Mouse (Mus musculus) embryonic stem cell, embryonic (primary cell): Measurements from ENCODE around the gene Hoxb1.

Source experiments
- CTCF ChIA-PET, 4 experiments: fragments of 300-600 bp in 2 of 4; fragments of 350-600 bp in 2 of 4; sonication (Branson Sonifier 250); formaldehyde crosslinking; loops; one replicate each; lab custom pipeline; 2022; ENCODE audit warnings: inconsistent platforms in 2 of 4; lab: Charles Lee
- POLR2A ChIA-PET, 4 experiments: fragments of 300-600 bp in 2 of 4; fragments of 350-600 bp in 2 of 4; sonication (Branson Sonifier 250); formaldehyde crosslinking; loops; one replicate each; lab custom pipeline; 2022; ENCODE audit warnings: antibody characterized with exemption in 4 of 4, inconsistent platforms in 1 of 4; lab: Charles Lee

Hoxb1 gene

GRCm38 (mm10) chr11:96344061-96344877, 21.3 kb upstream of the Hoxb1 start:
- CTCF ChIA-PET: interaction anchor here in 2 of 4 experiments (0.5 to 0.8 kb wide), 3 partner anchors 10 to 49 kb away, joined by 3 read pairs; no protein-coding TSS in a partner anchor
- POLR2A ChIA-PET: interaction anchor here (0.6 to 1.5 kb wide), 9 partner anchors 11 to 74 kb away, joined by 3 to 4 read pairs (median 3); partner anchors contain the start of gene Hoxb5 (in 2 of the 4)

DNA sequence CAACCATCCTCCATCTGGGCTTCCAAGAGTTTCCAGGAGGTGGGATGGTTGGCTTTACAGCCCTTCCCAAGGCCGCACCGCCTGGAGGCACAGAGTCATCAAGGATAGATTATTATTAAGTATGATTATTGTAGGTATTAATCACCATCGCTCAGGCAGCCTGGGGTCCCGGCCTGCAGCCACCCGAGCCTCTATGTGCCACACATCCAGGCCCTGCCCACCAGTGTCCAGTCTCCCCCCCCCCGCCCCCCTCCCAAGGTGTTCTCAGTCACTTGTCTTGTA, 20.7 kb upstream of the Hoxb1 start:
- CTCF ChIA-PET: interaction anchor here in 2 of 4 experiments (0.6 to 0.8 kb wide), 2 partner anchors 18 to 49 kb away, joined by 3 read pairs; no protein-coding TSS in a partner anchor
- POLR2A ChIA-PET: interaction anchor here (0.6 to 1.5 kb wide), 9 partner anchors 11 to 75 kb away, joined by 3 to 4 read pairs (median 3); partner anchors contain the start of gene Hoxb5 (in 2 of the 4)

DNA sequence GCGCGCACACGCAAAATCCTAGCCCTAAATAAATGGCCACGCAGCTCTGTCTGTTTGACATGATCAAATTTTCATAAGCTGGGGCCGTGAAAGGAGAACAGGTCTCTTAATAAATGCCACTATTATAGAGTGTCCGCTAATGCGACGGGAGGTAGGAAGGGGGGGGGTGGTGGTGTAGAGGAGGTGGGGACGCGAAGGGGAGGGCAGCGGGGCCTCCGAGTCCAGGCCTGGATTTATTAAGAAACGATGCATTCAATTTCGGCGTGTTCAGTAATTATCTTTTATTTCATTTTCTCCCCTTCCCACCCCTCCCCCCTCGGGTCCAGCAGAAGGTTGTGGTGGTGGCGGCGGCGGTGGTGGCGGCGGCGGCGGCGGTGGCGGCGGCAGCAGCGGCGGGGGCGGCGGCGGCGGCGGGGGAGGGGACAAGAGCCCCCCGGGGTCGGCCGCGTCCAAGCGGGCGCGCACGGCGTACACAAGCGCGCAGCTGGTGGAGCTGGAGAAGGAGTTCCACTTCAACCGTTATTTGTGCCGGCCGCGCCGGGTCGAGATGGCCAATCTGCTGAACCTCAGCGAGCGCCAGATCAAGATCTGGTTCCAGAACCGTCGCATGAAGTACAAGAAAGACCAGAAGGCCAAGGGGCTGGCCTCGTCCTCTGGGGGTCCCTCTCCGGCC, 20.2 kb upstream of the Hoxb1 start:
- ChIA-PET POLR2A (interaction anchor here in 3 of 4 experiments (0.6 to 1.5 kb wide), 4 partner anchors 12 to 62 kb away, joined by 3 to 4 read pairs (median 4); no protein-coding TSS in a partner anchor), CTCF (interaction anchor here in 3 of 4 experiments (0.6 to 1.1 kb wide), 7 partner anchors 9 to 217 kb away, joined by 3 to 5 read pairs (median 3); no protein-coding TSS in a partner anchor)

DNA sequence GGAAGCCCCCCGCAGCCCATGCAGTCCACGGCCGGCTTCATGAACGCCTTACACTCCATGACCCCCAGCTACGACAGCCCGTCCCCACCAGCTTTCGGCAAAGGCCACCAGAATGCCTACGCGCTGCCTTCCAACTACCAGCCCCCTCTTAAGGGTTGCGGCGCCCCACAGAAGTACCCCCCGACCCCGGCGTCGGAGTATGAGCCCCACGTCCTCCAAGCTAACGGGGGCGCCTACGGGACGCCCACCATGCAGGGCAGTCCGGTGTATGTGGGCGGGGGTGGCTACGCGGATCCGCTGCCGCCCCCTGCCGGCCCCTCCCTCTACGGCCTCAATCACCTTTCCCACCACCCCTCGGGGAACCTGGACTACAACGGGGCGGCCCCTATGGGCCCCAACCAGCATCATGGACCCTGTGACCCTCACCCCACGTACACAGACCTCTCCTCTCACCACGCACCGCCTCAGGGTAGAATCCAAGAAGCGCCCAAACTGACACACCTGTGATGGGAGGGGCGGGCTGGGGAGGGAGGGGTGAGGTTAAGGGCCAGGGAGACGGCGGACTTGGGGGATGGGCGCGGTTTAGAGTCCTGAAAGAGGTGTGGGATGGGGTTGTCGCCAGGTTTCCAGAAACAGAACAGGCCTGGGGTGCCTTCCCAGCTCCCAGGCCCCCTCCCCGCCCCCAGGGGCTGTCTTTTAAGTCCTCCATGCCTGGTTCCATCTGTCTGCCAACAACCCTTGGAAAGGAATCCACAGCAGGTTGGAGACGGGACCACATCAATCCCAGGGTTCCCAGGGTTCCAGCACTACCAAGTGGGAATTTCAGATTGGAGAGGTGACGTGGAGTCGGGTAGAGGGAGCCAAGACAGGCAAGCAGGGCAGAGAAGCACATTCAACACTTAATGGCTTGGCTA, 19.4 kb upstream of the Hoxb1 start:
- CTCF ChIA-PET: interaction anchor here in 3 of 4 experiments (0.6 to 1.1 kb wide), 6 partner anchors 8 to 216 kb away, joined by 3 to 5 read pairs (median 3); no protein-coding TSS in a partner anchor
- POLR2A ChIA-PET: interaction anchor here in 2 of 4 experiments (0.6 to 1.5 kb wide), 4 partner anchors 9 to 37 kb away, joined by 3 to 6 read pairs (median 4); no protein-coding TSS in a partner anchor

GRCm38 (mm10) chr11:96346916-96347520, 18.5 kb upstream of the Hoxb1 start:
- CTCF ChIA-PET: no interaction called here
- POLR2A ChIA-PET: interaction anchor here in 3 of 4 experiments (0.6 to 1.5 kb wide), 4 partner anchors 8 to 268 kb away, joined by 3 to 6 read pairs (median 4); no protein-coding TSS in a partner anchor

- POLR2A ChIA-PET: interaction anchor here in 1 of 4 experiments (0.6 to 1.5 kb wide), 6 partner anchors 8 to 267 kb away, joined by 3 to 6 read pairs (median 4); no protein-coding TSS in a partner anchor
Observed at GRCm38 (mm10) chr11:96347717-96348116, 17.8 kb upstream of the Hoxb1 start.

GRCm38 (mm10) chr11:96348141-96348928, 17.2 kb upstream of the Hoxb1 start:
- POLR2A ChIA-PET: interaction anchor here in 2 of 4 experiments (0.6 to 1.2 kb wide), 5 partner anchors 9 to 1275 kb away, joined by 3 to 5 read pairs (median 3); no protein-coding TSS in a partner anchor
- CTCF ChIA-PET: interaction anchor here in 3 of 4 experiments (0.6 to 0.7 kb wide), 4 partner anchors 68 to 232 kb away, joined by 3 to 9 read pairs (median 3); no protein-coding TSS in a partner anchor

More at GRCm38 (mm10) chr11:96347717-96348116, 17.8 kb upstream of the Hoxb1 start:
- CTCF ChIA-PET: interaction anchor here in 3 of 4 experiments (0.6 to 0.7 kb wide), 4 partner anchors 68 to 232 kb away, joined by 3 to 9 read pairs (median 3); no protein-coding TSS in a partner anchor

DNA sequence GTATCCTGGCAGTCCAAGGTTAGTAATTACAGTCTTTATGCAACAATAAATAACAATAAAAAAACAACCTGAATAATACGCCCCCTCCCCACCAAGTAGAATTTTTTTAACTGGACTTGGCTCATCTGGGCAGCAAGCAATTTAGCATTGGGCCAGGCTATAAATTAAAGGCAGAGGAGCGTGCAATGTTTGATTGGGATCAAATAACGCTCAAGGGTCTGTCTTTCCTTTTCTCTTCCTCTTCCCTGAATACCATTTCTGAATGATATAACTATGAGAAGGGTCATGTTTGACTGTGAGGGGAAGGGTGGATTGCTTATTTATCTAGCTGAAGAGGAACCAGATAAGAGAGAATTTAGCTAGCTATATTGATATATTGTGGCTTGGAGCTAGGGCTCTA, 16.6 kb upstream of the Hoxb1 start:
- ChIA-PET POLR2A (interaction anchor here in 3 of 4 experiments (0.5 to 0.9 kb wide), 4 partner anchors 16 to 1274 kb away, joined by 3 to 6 read pairs (median 4); no protein-coding TSS in a partner anchor), CTCF (interaction anchor here in 2 of 4 experiments (0.5 to 1.4 kb wide), 2 partner anchors 59 to 72 kb away, joined by 3 to 4 read pairs; no protein-coding TSS in a partner anchor)

DNA sequence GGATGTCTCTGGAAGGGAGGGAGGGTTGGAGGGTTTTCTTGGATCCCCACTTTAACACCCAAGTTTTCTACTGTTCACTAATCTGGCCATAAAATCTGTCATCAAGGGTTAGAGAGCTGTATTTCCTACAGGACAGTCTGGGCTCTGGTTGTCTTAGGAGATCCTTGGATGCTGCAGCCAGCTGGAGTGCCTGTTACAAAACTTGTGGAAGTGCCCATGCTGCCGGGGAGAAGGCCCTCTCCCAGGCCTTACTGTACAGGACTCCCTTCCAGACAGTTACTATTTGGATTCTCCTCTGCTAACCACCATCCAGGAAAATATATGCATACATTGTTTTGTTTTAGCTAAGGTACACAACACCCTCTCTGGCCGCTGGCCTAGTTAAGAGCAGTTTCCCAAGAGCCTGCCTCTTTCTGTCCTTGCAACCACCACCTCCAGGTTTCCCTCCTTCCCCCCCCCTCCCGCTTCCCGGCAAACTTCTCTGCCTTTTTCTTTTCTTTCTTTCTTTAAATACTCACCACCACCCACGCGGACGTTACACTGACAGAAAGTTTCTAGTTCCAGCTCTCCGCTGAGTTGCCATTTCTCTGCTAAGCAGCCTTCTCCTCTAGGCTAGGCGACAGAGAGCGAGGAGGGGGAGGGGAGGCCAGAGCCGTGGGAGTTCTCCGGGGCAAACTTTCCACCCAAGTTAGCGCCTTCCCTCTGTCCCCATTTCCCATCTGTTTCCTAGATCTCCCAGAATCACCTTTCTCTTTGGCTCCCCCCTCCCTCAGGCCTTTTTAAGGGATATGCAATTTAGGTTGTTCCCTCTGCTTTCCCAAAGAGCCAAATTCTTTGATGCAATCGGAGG, 15.8 kb upstream of the Hoxb1 start:
- ChIA-PET CTCF (interaction anchor here (0.5 to 1.4 kb wide), 5 partner anchors 9 to 73 kb away, joined by 3 to 4 read pairs (median 3); no protein-coding TSS in a partner anchor), POLR2A (interaction anchor here in 3 of 4 experiments (0.5 to 1.0 kb wide), 6 partner anchors 16 to 290 kb away, joined by 3 to 6 read pairs (median 4); no protein-coding TSS in a partner anchor)

- POLR2A ChIA-PET: interaction anchor here in 3 of 4 experiments (0.6 to 1.0 kb wide), 3 partner anchors 25 to 81 kb away, joined by 3 to 6 read pairs (median 3); no protein-coding TSS in a partner anchor
- CTCF ChIA-PET: interaction anchor here in 3 of 4 experiments (0.6 to 1.4 kb wide), 4 partner anchors 9 to 57 kb away, joined by 3 to 4 read pairs (median 3); no protein-coding TSS in a partner anchor
Observed at GRCm38 (mm10) chr11:96350341-96350624, 15.3 kb upstream of the Hoxb1 start, which contains the start of gene Hoxb2. Gene Hoxb2 (plus strand): TSS chr11:96350525.

DNA sequence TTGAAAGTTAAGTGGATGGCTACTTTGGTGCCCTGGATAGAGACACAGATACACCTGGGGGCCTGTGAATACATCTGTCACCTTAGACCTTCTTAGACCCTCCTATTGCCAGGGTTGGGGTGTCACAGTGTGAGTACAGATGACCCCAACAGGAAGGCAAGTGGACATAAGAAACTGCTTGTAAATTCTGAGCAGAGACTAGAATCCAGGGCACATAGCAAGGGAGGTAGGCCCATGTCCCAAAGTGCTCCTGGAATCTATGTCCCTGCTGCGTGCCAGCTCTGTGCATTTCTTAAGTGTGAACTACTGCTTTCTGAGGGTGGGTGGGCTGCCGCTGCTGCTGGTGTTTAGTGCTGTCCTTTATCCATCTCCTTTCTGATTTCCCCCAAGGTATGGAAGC, 14.8 kb upstream of the Hoxb1 start:
- POLR2A ChIA-PET: interaction anchor here in 2 of 4 experiments (0.6 to 1.0 kb wide), 3 partner anchors 24 to 82 kb away, joined by 3 read pairs; no protein-coding TSS in a partner anchor
- CTCF ChIA-PET: no interaction called here

- CTCF ChIA-PET: no interaction called here
- POLR2A ChIA-PET: interaction anchor here in 1 of 4 experiments (0.6 kb wide), 1 partner anchor 25 kb away, joined by 3 read pairs; no protein-coding TSS in a partner anchor
Observed at GRCm38 (mm10) chr11:96351312-96351711, 14.2 kb upstream of the Hoxb1 start.

DNA sequence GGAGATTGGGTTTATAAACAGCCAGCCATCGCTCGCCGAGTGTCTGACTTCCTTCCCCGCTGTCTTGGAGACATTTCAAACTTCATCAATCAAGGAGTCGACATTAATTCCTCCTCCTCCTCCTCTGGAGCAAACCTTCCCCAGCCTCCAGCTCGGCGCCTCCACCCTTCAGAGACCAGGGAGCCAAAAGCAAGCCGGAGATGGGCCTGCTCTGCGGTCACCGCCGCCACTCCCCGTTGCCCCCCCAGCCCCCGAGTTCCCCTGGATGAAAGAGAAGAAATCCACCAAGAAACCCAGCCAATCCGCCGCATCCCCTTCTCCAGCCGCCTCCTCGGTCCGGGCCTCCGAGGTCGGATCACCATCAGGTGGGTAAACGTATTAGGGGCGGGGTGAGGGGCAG, 13.7 kb upstream of the Hoxb1 start:
- CTCF ChIA-PET: interaction anchor here in 2 of 4 experiments (0.6 to 1.3 kb wide), 3 partner anchors 27 to 184 kb away, joined by 3 to 6 read pairs (median 5); no protein-coding TSS in a partner anchor
- POLR2A ChIA-PET: interaction anchor here in 3 of 4 experiments (0.6 to 1.2 kb wide), 4 partner anchors 10 to 388 kb away, joined by 3 to 4 read pairs (median 4); partner anchors contain the start of gene Hoxb3 (in 1 of the 3)

- ChIA-PET CTCF (interaction anchor here (0.6 to 1.3 kb wide), 8 partner anchors 26 to 729 kb away, joined by 3 to 6 read pairs (median 4); no protein-coding TSS in a partner anchor), POLR2A (interaction anchor here (0.5 to 1.7 kb wide), 8 partner anchors 11 to 1214 kb away, joined by 3 to 7 read pairs (median 4); partner anchors contain the start of genes Hoxb1 (in 1 of the 4) and Hoxb3 (in 1 of the 4))
Observed at GRCm38 (mm10) chr11:96352691-96353521, 12.6 kb upstream of the Hoxb1 start.
